Mouse (Mus musculus) kidney, adult 9 months (tissue): ENCODE measurements at regions not wholly inside any gene's neighbourhood (a gene's known extent, or its start where the extent isn't known, plus 50 kb on each side); places are given as distances from the start of the nearest gene placed in this dataset.
"Not testable (repeated sequence)": the region's sequence is repeated elsewhere in the genome, so short reads cannot be mapped to it uniquely, and the experiment has no call there.

Experiments used
- DNase-seq: peaks from one replicate; pipeline ENCODE4 v3.0.0; 2022

DNA sequence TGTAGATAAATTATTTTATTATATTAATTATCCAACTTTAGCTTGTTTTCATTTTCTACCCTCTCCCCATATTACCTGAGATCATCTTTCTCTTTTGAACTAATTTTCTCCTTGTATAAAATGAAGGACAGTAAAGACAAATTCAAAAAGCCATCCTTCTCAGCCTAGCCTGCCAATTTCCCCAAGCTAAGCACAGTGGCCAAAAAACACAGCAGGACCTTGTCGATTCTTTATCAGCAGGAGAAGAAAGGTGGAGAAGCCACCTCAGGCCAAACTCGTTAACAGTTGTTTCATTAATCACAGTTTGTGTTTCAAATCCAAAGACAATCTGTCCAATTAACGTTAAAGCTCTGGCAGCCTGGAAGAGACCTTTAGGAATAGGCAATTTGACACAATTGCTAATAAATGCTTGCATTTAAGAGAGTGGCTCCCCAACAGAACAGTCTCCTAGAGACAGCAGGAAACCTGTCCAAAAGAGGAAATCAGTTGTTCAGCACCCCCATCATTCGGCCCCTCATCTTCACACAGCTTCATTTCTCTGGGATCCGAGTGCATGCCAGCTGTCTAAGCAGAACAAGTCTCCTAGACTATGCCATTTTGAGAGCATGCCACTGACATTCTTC is 135.7 kb upstream of the Tlr4 start:
- no peak for DNase-seq

GRCm38 (mm10) chr4:66693982-66694578 is 133.3 kb upstream of the Tlr4 start:
- DNase-seq = no peak

DNA sequence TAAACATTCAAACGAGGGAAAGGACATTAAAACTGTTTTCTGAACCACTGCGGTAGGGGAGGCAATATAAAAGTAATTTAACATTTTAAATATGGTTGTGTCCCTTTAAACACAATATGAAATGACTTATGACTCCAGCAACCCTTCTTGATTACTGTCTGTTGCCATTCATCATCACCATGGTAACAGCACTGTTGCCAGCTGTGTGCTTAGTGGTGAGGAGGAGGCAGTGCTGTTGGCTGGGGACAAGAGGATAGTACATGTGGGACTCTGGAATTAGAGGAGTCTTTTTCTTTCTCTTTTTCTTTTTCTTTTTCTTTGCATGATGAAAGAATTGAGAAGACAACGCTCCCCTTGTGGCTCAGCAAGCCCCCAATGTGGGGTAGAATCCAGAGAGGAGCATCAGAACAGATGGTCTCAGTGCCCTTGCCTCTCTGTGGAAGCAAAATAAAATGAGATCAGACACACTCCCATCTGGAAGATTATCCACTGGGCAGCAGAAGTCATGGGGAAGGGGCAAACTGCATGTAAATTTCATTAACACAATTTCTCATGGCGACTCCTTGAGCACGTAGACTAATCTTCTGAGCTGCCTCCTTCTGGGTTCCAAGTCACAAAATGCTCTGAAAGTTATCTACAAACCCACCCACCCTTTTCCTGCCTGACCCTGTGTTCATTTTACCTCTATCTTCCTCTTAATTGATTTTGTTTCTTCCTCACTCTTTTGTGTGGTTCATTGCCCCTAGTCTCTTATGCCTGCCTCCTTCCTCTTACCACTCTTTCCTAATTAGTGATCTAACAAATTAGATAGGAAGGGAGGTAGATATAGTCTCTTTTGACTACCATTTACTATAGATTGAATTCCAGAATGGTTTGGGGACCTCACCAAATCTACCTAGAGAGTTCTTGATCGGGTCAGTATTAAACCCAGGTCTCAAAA is 111.3 kb upstream of the Tlr4 start:
- DNase-seq = no peak

DNA sequence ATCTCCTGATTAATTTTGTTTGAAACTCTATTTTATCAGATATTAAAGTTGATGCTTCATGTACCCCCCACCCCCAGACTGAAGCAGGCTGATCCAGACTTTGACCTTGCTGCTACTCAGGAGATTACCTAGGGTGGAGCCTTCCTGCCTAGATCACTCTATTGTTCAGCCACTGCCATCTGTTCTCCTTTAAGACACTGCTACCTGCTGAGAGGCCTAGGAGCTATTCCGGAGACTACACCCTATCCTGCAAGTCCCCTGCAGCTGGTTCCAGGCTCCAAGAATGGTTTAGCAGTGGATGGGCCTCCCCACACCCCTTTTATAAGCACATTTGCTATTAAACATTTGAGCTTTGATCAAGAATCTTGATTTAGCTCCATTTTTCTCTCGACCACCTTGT is 90.0 kb upstream of the Tlr4 start:
- DNase-seq = no peak

DNA sequence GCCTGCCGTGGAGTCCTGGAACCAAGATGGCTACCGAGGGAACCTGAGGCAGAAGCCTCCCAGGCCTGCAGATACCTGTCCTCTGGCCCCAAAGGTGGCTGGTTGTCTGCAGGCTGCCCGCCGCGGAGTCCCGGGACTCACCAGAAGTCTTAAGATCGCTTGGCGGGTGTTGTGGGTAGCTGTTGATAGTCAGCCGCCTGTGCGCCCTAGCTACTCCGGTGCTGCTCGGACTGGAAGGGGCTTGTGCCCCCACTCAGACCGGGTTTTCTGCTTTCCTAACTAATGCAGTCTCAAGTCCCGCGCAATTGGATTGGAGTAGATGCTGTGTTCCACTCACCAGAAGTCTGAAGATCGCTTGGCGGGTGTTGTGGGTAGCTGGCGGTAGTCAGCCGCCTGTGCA is 84.0 kb upstream of the Tlr4 start:
- not testable (repeated sequence) for DNase-seq

DNA sequence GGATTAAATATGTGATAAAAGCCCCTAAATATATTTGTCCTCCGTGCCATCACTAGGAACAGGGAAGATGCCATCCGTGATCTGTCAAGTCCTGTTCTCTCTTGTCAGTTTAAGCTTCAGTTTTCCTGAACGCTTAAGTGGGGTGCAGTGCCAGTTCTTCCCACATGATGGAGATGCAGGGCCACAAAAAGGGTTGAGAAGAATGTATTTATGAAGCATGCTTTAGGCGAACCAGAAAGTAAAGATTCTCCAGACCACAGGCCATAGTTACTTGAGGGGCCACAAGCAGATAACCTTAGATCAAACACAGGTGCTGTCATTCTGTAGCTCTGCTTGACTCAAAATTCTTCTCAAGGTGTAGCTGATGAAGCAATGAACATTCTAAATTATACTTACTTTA is 58.6 kb upstream of the Tlr4 start:
- DNase-seq = peak; percentile 30
